Mouse (Mus musculus) cortical plate, adult 2 months (tissue): ENCODE results near the gene Smurf1.

Source experiments
- CTCF ChIP-seq: fragments of 200-500 bp; IDR thresholded peaks from 2 replicates; pipeline ENCODE4 v1.5.1; 2011; ENCODE audit warnings: mild to moderate bottlenecking, control low read depth, low read length; ENCODE audit not compliant: insufficient read depth; ENCODE audit errors: extremely low read depth
- POLR2A ChIP-seq: fragments of 200-500 bp; IDR thresholded peaks from 2 replicates; pipeline ENCODE4 v1.6.1; 2011; ENCODE audit warnings: mild to moderate bottlenecking, low read length, control low read depth; ENCODE audit not compliant: insufficient read depth; ENCODE audit errors: extremely low read depth

DNA sequence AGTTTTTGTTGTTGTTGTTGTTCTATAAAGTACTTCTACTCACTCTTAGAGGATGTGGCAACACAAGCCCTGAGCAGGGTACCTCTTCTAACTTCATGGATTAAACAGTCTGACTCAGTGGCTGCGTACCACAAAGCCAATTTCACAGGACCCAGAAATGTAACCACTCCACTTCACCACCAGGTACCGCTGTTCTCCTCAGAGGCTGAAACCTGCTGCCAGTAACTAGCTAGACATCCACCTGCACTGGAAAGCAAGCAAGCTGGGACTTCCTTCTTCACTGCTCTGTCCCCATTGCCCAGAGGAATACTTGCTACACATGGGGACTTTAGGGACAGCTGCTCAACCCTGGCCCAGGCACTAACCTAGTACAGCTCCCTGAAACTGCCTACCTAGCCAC lies 58.1 kb downstream of the Smurf1 start:
- TF ChIP-seq CTCF = peak; percentile 40; the same call in 1 of the 2 replicates
- TF ChIP-seq POLR2A = no peak
